In the genomic region with DNA sequence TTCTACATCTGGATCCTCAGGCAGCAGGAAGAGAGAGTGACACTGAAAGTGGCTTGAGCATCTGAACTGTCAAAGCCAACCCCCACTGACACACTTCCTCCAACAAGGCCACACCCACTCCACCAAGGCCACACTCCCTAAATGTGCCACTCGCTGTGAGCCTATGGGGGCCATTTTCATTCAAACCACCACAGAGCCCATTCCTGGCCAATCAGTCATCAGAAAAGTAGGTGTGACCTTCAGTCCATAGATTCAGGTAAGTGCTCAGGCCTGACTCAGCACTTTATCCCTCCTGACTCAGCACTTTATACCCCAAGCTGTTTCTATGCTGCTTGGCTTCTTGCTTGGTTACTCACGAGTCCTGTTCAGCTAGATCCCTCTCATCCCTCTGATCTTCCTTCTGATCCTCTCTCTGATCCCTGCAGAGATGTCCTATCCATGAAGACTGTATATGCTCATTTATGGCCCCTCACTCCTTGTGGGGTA, we compare ENCODE assay signal across 24 mouse cellular contexts.
DNase-seq lines count a peak whose midpoint lies in the region; ATAC-seq and TF ChIP-seq lines count a peak whose summit lies in the region.
"Had no signal": no experiment of that assay in that cellular context is flagged by ENCODE, and none has a peak within 500 bp of the region (broad histone marks: within the 10 kb centered on the region; RNA-seq: fewer than 3 reads in every experiment).

No protein-coding gene starts in this region.

- no peak for TF ChIP-seq RAD21 in CH12.LX (IDR thresholded peaks at IDR 0.05; ENCODE audit: low read depth, low read length)

- WGBS in stomach, postnatal 0 days = 97% methylated on average over 2 of the region's 2 CpGs

- H3K27me3 ChIP-seq in CH12.LX (replicated peaks) = no peaks in the 10 kb centered on the region
- no peaks in the 10 kb centered on the region for H3K27me3 ChIP-seq in stomach, postnatal 0 days (ENCODE audit: control insufficient read depth, insufficient read depth, low read length)
- H3K27me3 ChIP-seq: embryonic facial prominence, embryonic 12.5 days; forebrain, embryonic 13.5 days; forebrain, embryonic 15.5 days; Patski had no signal

- H3K4me1 ChIP-seq in CH12.LX (ENCODE audit: control insufficient read depth in 1 of 2, insufficient read depth in 2 of 2) = peaks cover 0 to 4% of the 10 kb centered on the region in 2 experiments; a peak in 2 of 4 replicates
- H3K4me1 ChIP-seq in stomach, postnatal 0 days (replicated peaks; ENCODE audit: control insufficient read depth, insufficient read depth) = no peaks in the 10 kb centered on the region

- no peak for ATAC-seq in stomach, postnatal 0 days (ENCODE audit: low FRiP score, low TSS enrichment)
- no peak for ATAC-seq in frontal cortex, adult (ENCODE audit: low TSS enrichment)
- ATAC-seq: activated CD4-positive, CD25-positive, alpha-beta regulatory T cell, adult 4 months; CD4-positive, CD25-positive, alpha-beta regulatory T cell, adult 4 months; forebrain, embryonic 13.5 days; forebrain, embryonic 15.5 days; forebrain, postnatal 0 days; Patski had no signal

- in situ Hi-C loops in CH12.LX (cut with MboI; ENCODE audit: low pct_ligation_motif_present, low pct_unique_long_range_greater_than_20kb, low sequenced_read_pairs) = no loop called here

- no peak overlapping the region for H3K4me2 ChIP-seq in CH12.LX (ENCODE audit: insufficient read depth, low read depth, poor library complexity, severe bottlenecking)
- H3K4me2 ChIP-seq in stomach, postnatal 0 days (replicated peaks; ENCODE audit: low read depth) = no peak overlapping the region
- H3K4me2 ChIP-seq: embryonic facial prominence, embryonic 12.5 days; forebrain, embryonic 13.5 days; forebrain, embryonic 15.5 days had no signal

- dilution Hi-C loops in CH12.LX (cut with MboI; ENCODE audit: extremely low pct_ligation_motif_present, extremely low pct_unique_long_range_greater_than_20kb, low sequenced_read_pairs) = no loop called here

- H3K9me3 ChIP-seq in CH12.LX (replicated peaks; ENCODE audit: low read length) = peaks cover 18% of the 10 kb centered on the region
- no peaks in the 10 kb centered on the region for H3K9me3 ChIP-seq in stomach, postnatal 0 days (ENCODE audit: control insufficient read depth, low read length)
- H3K9me3 ChIP-seq: embryonic facial prominence, embryonic 10.5 days; embryonic facial prominence, embryonic 12.5 days; forebrain, embryonic 15.5 days had no signal

- TF ChIP-seq POLR2A in CH12.LX (IDR thresholded peaks at IDR 0.05; ENCODE audit: low read depth, low read length) = no peak

- DNase-seq in CH12.LX (ENCODE audit: extremely low read depth) = no peak
- peak; percentile 72 for DNase-seq in ES-CJ7 (ENCODE audit: low read depth, low spot score)
- DNase-seq in R1 (ENCODE audit: low read depth, low spot score) = peak; percentile 88
- DNase-seq in stomach, postnatal 0 days (ENCODE audit: low spot score) = no peak
- no peak for DNase-seq in layer of hippocampus, postnatal 25 days (ENCODE audit: extremely low spot score in 1 of 2, low spot score in 1 of 2)
- DNase-seq: adrenal gland, adult 8-10 months; adrenal gland, postnatal 14 days; adrenal gland, postnatal 36 days; B cell, adult 2 months; cerebellum, adult 11-12 months; cerebellum, adult 2 months; cerebellum, adult 9-10 months; cerebellum, postnatal 10 days; cerebellum, postnatal 25 days; forebrain, postnatal 0 days had no signal

- no peaks in the 10 kb centered on the region for H3K79me2 ChIP-seq in CH12.LX (replicated peaks; ENCODE audit: control insufficient read depth, extremely low read depth, insufficient read depth, poor library complexity, severe bottlenecking)

- no peak for TF ChIP-seq CTCF in CH12.LX (conservative IDR thresholded peaks at IDR 0.05 in 1 of 2, IDR thresholded peaks at IDR 0.05 in 1 of 2; ENCODE audit: low read depth in 2 of 2, low read length in 2 of 2)
- no peak for TF ChIP-seq CTCF in stomach, postnatal 0 days (IDR thresholded peaks at IDR 0.05; ENCODE audit: low read depth)

- no peak for TF ChIP-seq EP300 in CH12.LX (IDR thresholded peaks at IDR 0.05; ENCODE audit: low read length)
- TF ChIP-seq EP300 in stomach, postnatal 0 days (optimal IDR thresholded peaks at IDR 0.05) = no peak

- H3K4me3 ChIP-seq in CH12.LX (replicated peaks in 1 of 3; ENCODE audit: low read depth in 2 of 3, low read length in 2 of 3, poor library complexity in 1 of 3) = no peak overlapping the region
- no peak overlapping the region for H3K4me3 ChIP-seq in stomach, postnatal 0 days (ENCODE audit: low read depth, low read length)
- H3K4me3 ChIP-seq: embryonic facial prominence, embryonic 10.5 days; embryonic facial prominence, embryonic 12.5 days; forebrain, embryonic 13.5 days; forebrain, embryonic 15.5 days had no signal

- H3K36me3 ChIP-seq in CH12.LX (replicated peaks in 1 of 2; ENCODE audit: control insufficient read depth in 1 of 2, insufficient read depth in 1 of 2, low read length in 1 of 2) = no peaks in the 10 kb centered on the region
- no peaks in the 10 kb centered on the region for H3K36me3 ChIP-seq in stomach, postnatal 0 days (ENCODE audit: control insufficient read depth, insufficient read depth, low read length)
- H3K36me3 ChIP-seq: embryonic facial prominence, embryonic 10.5 days; embryonic facial prominence, embryonic 12.5 days; forebrain, embryonic 15.5 days; G1E had no signal

- H3K9ac ChIP-seq in CH12.LX (ENCODE audit: insufficient read depth, low read depth) = no peak overlapping the region
- no peak overlapping the region for H3K9ac ChIP-seq in stomach, postnatal 0 days (ENCODE audit: low read length)
- H3K9ac ChIP-seq: embryonic facial prominence, embryonic 12.5 days; forebrain, embryonic 13.5 days; forebrain, embryonic 15.5 days; forebrain, postnatal 0 days had no signal

- H3K27ac ChIP-seq in CH12.LX (ENCODE audit: insufficient read depth, low read depth) = no peak overlapping the region
- H3K27ac ChIP-seq in stomach, postnatal 0 days (replicated peaks) = no peak overlapping the region
- H3K27ac ChIP-seq: embryonic facial prominence, embryonic 10.5 days; embryonic facial prominence, embryonic 12.5 days; forebrain, embryonic 13.5 days; forebrain, embryonic 15.5 days had no signal

TF ChIP-seq in CH12.LX, 34 proteins besides CTCF, POLR2A, EP300 and RAD21:
- TF ChIP-seq SIN3A (IDR thresholded peaks at IDR 0.05; ENCODE audit: low read length) = no peak
- peak; percentile 87 for TF ChIP-seq MAFK (IDR thresholded peaks at IDR 0.05; ENCODE audit: insufficient replicate concordance, low read length)

Comparison
In these comparisons a context has a peak if more than half of its experiments do, and no peak if none do; other contexts are left out.
1. DNase-seq: peak in ES-CJ7 (single experiment) and R1 (single experiment); none in CH12.LX (single experiment), stomach, postnatal 0 days (single experiment) and layer of hippocampus, postnatal 25 days (0 of 2).